Mouse (Mus musculus) Patski (cell line): Measurements from ENCODE around the gene Oas1e. TPM values are rescaled to one million over a fixed set of nuclear protein-coding genes. Genes with fewer than 3 reads are reported as not detected.
A peak's percentile ranks its signal among the peaks of the same experiment; 100 is the strongest.

ENCODE experiments used
- ATAC-seq: fragments of 100-300 bp; one replicate; pipeline ENCODE4 v1.8.0; 2021
- CTCF ChIA-PET: fragments of 350-600 bp; sonication (Branson Sonifier 250); formaldehyde crosslinking; loops from one replicate; lab custom pipeline; 2022; ENCODE audit warnings: inconsistent platforms; lab: Charles Lee
- POLR2A ChIA-PET: fragments of 350-600 bp; sonication (Branson Sonifier 250); formaldehyde crosslinking; loops from one replicate; lab custom pipeline; 2022; ENCODE audit warnings: antibody characterized with exemption, inconsistent platforms; lab: Charles Lee
- DNase-seq: peaks from one replicate; pipeline ENCODE4 v3.0.0-alpha.2; 2011; ENCODE audit warnings: low read depth, low spot score
- H3K27me3 ChIP-seq: fragments of 371-371 bp; one replicate; pipeline ENCODE4 v1.5.1; 2021
- CTCF ChIP-seq: fragments of 100-300 bp; IDR thresholded peaks from one replicate; pipeline ENCODE4 v1.5.1; 2021
- in situ Hi-C: fragments of 300-500 bp; cut with MboI; formaldehyde crosslinking; loops from 3 replicates; pipeline ENCODE4 v1.11.1; 2018; ENCODE audit warnings: low pct_unique_long_range_greater_than_20kb, mixed read lengths
- polyA plus RNA-seq: library from polyadenylated mRNA; unstranded; gene quantifications from one replicate; pipeline ENCODE4 v1.2.3, GENCODE M21; 2021

Gene Oas1e
- polyA plus RNA-seq, 1 experiment from 2014 or later, result not detected

- ATAC-seq (no peak), DNase-seq (no peak)
- POLR2A ChIA-PET, result no interaction called here
- no peak for TF ChIP-seq CTCF
- H3K27me3 ChIP-seq, result no peaks in the 10 kb centered on the region
- CTCF ChIA-PET, result no interaction called here
- in situ Hi-C loops, result loop anchor here (5.0 kb wide), 1 partner anchor 66 kb away; no protein-coding TSS in a partner anchor
Observed at GRCm38 (mm10) chr5:120776801-120777200, 18.5 kb downstream of the Oas1e start.

- TF ChIP-seq CTCF, result no peak
- in situ Hi-C loops, result loop anchor here (5.0 kb wide), 1 partner anchor 67 kb away; no protein-coding TSS in a partner anchor
- POLR2A ChIA-PET, result interaction anchor here (0.7 kb wide), 1 partner anchor 26 kb away, joined by 4 read pairs; the partner anchor contains the start of gene Oas2
- DNase-seq (no peak), ATAC-seq (no peak)
- CTCF ChIA-PET, result no interaction called here
- no peaks in the 10 kb centered on the region for H3K27me3 ChIP-seq
Observed at GRCm38 (mm10) chr5:120775287-120775985, 19.9 kb downstream of the Oas1e start.

GRCm38 (mm10) chr5:120769396-120769795 lies 25.9 kb downstream of the Oas1e start:
- ATAC-seq (no peak), DNase-seq (no peak)
- CTCF ChIA-PET, result no interaction called here
- H3K27me3 ChIP-seq, result no peaks in the 10 kb centered on the region
- POLR2A ChIA-PET, result no interaction called here
- in situ Hi-C loops, result no loop called here
- no peak for TF ChIP-seq CTCF

- in situ Hi-C loops, result no loop called here
- no peak for DNase-seq
- ChIA-PET POLR2A (no interaction called here), CTCF (no interaction called here)
- peaks cover 5% of the 10 kb centered on the region for H3K27me3 ChIP-seq
- TF ChIP-seq CTCF, result no peak
- no peak for ATAC-seq
Observed at GRCm38 (mm10) chr5:120765010-120765409, 30.3 kb downstream of the Oas1e start.

- H3K27me3 ChIP-seq, result peaks cover 5% of the 10 kb centered on the region
- ChIA-PET CTCF (no interaction called here), POLR2A (no interaction called here)
- ATAC-seq, result no peak
- no peak for DNase-seq
- in situ Hi-C loops, result no loop called here
- TF ChIP-seq CTCF, result no peak
Observed at GRCm38 (mm10) chr5:120761901-120762300, 33.4 kb downstream of the Oas1e start.

- POLR2A ChIA-PET, result no interaction called here
- no peaks in the 10 kb centered on the region for H3K27me3 ChIP-seq
- ATAC-seq, result no peak
- DNase-seq, result no peak
- TF ChIP-seq CTCF, result no peak
- in situ Hi-C loops, result no loop called here
- CTCF ChIA-PET, result no interaction called here
Observed at GRCm38 (mm10) chr5:120754215-120754614, 41.1 kb downstream of the Oas1e start.

- POLR2A ChIA-PET, result no interaction called here
- no peaks in the 10 kb centered on the region for H3K27me3 ChIP-seq
- TF ChIP-seq CTCF, result no peak
- DNase-seq (no peak), ATAC-seq (no peak)
- in situ Hi-C loops, result no loop called here
- CTCF ChIA-PET, result no interaction called here
Observed at GRCm38 (mm10) chr5:120752786-120753185, 42.5 kb downstream of the Oas1e start.

- ChIA-PET POLR2A (no interaction called here), CTCF (no interaction called here)
- no peaks in the 10 kb centered on the region for H3K27me3 ChIP-seq
- no peak for TF ChIP-seq CTCF
- in situ Hi-C loops, result no loop called here
- ATAC-seq (no peak), DNase-seq (no peak)
Observed at GRCm38 (mm10) chr5:120751206-120751605, 44.1 kb downstream of the Oas1e start.

- DNase-seq (no peak), ATAC-seq (no peak)
- no peak for TF ChIP-seq CTCF
- ChIA-PET POLR2A (interaction anchor here (0.6 kb wide), 1 partner anchor 25 kb away, joined by 4 read pairs; no protein-coding TSS in a partner anchor), CTCF (no interaction called here)
- no peaks in the 10 kb centered on the region for H3K27me3 ChIP-seq
- in situ Hi-C loops, result no loop called here
Observed at GRCm38 (mm10) chr5:120749688-120750087, 45.6 kb downstream of the Oas1e start, which contains the start of gene Oas2. Gene Oas2, minus strand, starts transcription at chr5:120749853.

GRCm38 (mm10) chr5:120746451-120746850 lies 48.9 kb downstream of the Oas1e start:
- peak; percentile 62 for TF ChIP-seq CTCF
- ATAC-seq, result no peak
- DNase-seq, result no peak
- POLR2A ChIA-PET, result no interaction called here
- CTCF ChIA-PET, result interaction anchor here (1.0 to 1.9 kb wide), 3 partner anchors 15 to 86 kb away, joined by 3 to 5 read pairs (median 4); no protein-coding TSS in a partner anchor
- no peaks in the 10 kb centered on the region for H3K27me3 ChIP-seq
- in situ Hi-C loops, result no loop called here

- POLR2A ChIA-PET, result no interaction called here
- peak; percentile 80 for TF ChIP-seq CTCF
- ATAC-seq, result no peak
- H3K27me3 ChIP-seq, result no peaks in the 10 kb centered on the region
- CTCF ChIA-PET, result no interaction called here
- in situ Hi-C loops, result no loop called here
- DNase-seq, result no peak
Observed at GRCm38 (mm10) chr5:120742125-120742524, 53.2 kb downstream of the Oas1e start.

Other genes with a start within 250 kb of the Oas1e start
- 125 TPM for gene Tpcn1, start 206.9 kb downstream of the Oas1e start, polyA plus RNA-seq
- gene Iqcd, start 206.5 kb downstream of the Oas1e start, polyA plus RNA-seq, result 10.5 TPM
- 14.0 TPM for gene Rita1, start 182.9 kb downstream of the Oas1e start, polyA plus RNA-seq
- 54.0 TPM for gene Ddx54, start 182.8 kb downstream of the Oas1e start, polyA plus RNA-seq
- 0.10 TPM for gene Cfap73, start 161.3 kb downstream of the Oas1e start, polyA plus RNA-seq
- gene Rasal1, start 146.7 kb downstream of the Oas1e start, polyA plus RNA-seq, result 0.15 TPM
- gene Dtx1, start 83.6 kb downstream of the Oas1e start, polyA plus RNA-seq, result 0.30 TPM
- not detected for gene Oas2, start 45.7 kb downstream of the Oas1e start, polyA plus RNA-seq
- 0.04 TPM for gene Oas3, start 17.9 kb downstream of the Oas1e start, polyA plus RNA-seq
- 1.9 TPM for gene Oas1c, start 17.0 kb upstream of the Oas1e start, polyA plus RNA-seq
- gene Oas1f, start 51.8 kb upstream of the Oas1e start, polyA plus RNA-seq, result not detected
- not detected for gene Oas1h, start 65.9 kb upstream of the Oas1e start, polyA plus RNA-seq
- 0.04 TPM for gene Oas1g, start 92.1 kb upstream of the Oas1e start, polyA plus RNA-seq
- gene Oas1a, start 112.0 kb upstream of the Oas1e start, polyA plus RNA-seq, result 0.21 TPM
- not detected for gene Oas1d, start 119.0 kb upstream of the Oas1e start, polyA plus RNA-seq
- gene Rph3a, start 214.6 kb upstream of the Oas1e start, polyA plus RNA-seq, result not detected